Comparison of ENCODE assay signal across 7 mouse cellular contexts in the genomic region with DNA sequence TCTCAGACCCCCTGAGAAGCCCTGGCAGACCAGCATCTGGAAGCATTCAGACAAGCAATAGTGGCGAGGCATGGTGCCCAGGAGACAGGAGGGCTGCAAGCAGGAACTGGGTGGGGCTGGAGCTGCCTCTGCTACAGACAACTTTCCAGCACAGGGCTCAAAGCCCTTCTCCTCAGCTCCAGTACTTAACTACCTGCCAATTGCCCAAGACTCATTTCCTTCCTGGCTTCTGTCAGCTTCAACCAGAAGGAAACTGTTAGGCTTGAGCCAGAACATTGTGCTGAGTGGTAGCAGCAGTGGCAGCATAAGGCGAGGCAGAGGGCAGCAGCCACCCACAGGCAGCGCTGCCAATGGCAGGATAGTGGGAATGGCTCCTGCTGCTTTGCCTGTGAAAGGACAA.
DNase-seq lines count a peak whose midpoint lies in the region; ATAC-seq lines count a peak whose summit lies in the region.

No protein-coding gene starts in this region.

- no peaks in the 10 kb centered on the region for H3K36me3 ChIP-seq in kidney, embryonic 14.5 days (ENCODE audit: control insufficient read depth, insufficient read depth, low read length)
- no peaks in the 10 kb centered on the region for H3K36me3 ChIP-seq in forebrain, embryonic 16.5 days (ENCODE audit: control insufficient read depth, insufficient read depth)
- H3K36me3 ChIP-seq in limb, embryonic 10.5 days: no peaks in the 10 kb centered on the region

- no peak overlapping the region for H3K27ac ChIP-seq in kidney, embryonic 14.5 days (ENCODE audit: low read depth, low read length)
- H3K27ac ChIP-seq in forebrain, embryonic 16.5 days (ENCODE audit: low read length): 0 out of 2 replicates have a peak overlapping the region, but pooled peaks have one; percentile 33
- H3K27ac ChIP-seq in limb, embryonic 10.5 days: peak overlapping the region; percentile 66

- 44% methylated on average over 3 of the region's 3 CpGs for WGBS in kidney, embryonic 14.5 days
- 37% methylated on average over 3 of the region's 3 CpGs for WGBS in forebrain, embryonic 16.5 days
- 31% methylated on average over 3 of the region's 3 CpGs for WGBS in limb, embryonic 10.5 days

- ATAC-seq in kidney, embryonic 14.5 days (ENCODE audit: low FRiP score, low TSS enrichment): no peak
- peak; percentile 95 for ATAC-seq in forebrain, embryonic 16.5 days

- DNase-seq in kidney, adult 18-20 months: peak; percentile 39
- peak; percentile 77 to 85 for DNase-seq in cerebellum, adult 18-20 months
- peak; percentile 51 for DNase-seq in limb, embryonic 10.5 days (ENCODE audit: low spot score)
- DNase-seq in testis, postnatal 14 days (ENCODE audit: low spot score): no peak
- no peak for DNase-seq in ovary, postnatal 10 days (ENCODE audit: low spot score)

- no peak overlapping the region for H3K9ac ChIP-seq in kidney, embryonic 14.5 days (ENCODE audit: low read depth, low read length)
- H3K9ac ChIP-seq in forebrain, embryonic 16.5 days (replicated peaks; ENCODE audit: low read depth, low read length): no peak overlapping the region

- no peaks in the 10 kb centered on the region for H3K4me1 ChIP-seq in kidney, embryonic 14.5 days (ENCODE audit: control insufficient read depth, insufficient read depth, low read length)
- peaks cover 8% of the 10 kb centered on the region for H3K4me1 ChIP-seq in forebrain, embryonic 16.5 days (replicated peaks; ENCODE audit: control insufficient read depth, insufficient read depth, low read length)
- peaks cover 18% of the 10 kb centered on the region for H3K4me1 ChIP-seq in limb, embryonic 10.5 days

- H3K4me3 ChIP-seq in kidney, embryonic 14.5 days (ENCODE audit: low read length): no peak overlapping the region
- no peak overlapping the region for H3K4me3 ChIP-seq in forebrain, embryonic 16.5 days (replicated peaks; ENCODE audit: low read length)
- H3K4me3 ChIP-seq in limb, embryonic 10.5 days: no peak overlapping the region

- H3K9me3 ChIP-seq in kidney, embryonic 14.5 days (ENCODE audit: control insufficient read depth, low read length): no peaks in the 10 kb centered on the region
- no peaks in the 10 kb centered on the region for H3K9me3 ChIP-seq in forebrain, embryonic 16.5 days (ENCODE audit: control insufficient read depth, low read length)
- H3K9me3 ChIP-seq in limb, embryonic 10.5 days (replicated peaks): no peaks in the 10 kb centered on the region

- H3K4me2 ChIP-seq in kidney, embryonic 14.5 days (replicated peaks; ENCODE audit: low read depth, low read length): no peak overlapping the region
- no peak overlapping the region for H3K4me2 ChIP-seq in forebrain, embryonic 16.5 days (ENCODE audit: low read length)

- no peaks in the 10 kb centered on the region for H3K27me3 ChIP-seq in kidney, embryonic 14.5 days (ENCODE audit: control insufficient read depth, insufficient read depth, low read length)
- H3K27me3 ChIP-seq in forebrain, embryonic 16.5 days (replicated peaks; ENCODE audit: control insufficient read depth, insufficient read depth, low read length): no peaks in the 10 kb centered on the region
- no peaks in the 10 kb centered on the region for H3K27me3 ChIP-seq in limb, embryonic 10.5 days (ENCODE audit: low read depth, poor library complexity, severe bottlenecking)

Comparison
In these comparisons a context has a peak if more than half of its experiments do, and no peak if none do; other contexts are left out.
1. DNase-seq: peak in kidney, adult 18-20 months (single experiment), cerebellum, adult 18-20 months (2 of 2) and limb, embryonic 10.5 days (single experiment); none in testis, postnatal 14 days (single experiment) and ovary, postnatal 10 days (single experiment).